Mouse (Mus musculus) thymus, postnatal 10 days (tissue): ENCODE data around the gene Tnfaip8l3.
"Not testable (repeated sequence)": the region's sequence is repeated elsewhere in the genome, so short reads cannot be mapped to it uniquely, and the experiment has no call there.

Source experiments
- DNase-seq, 2 experiments: peaks; one replicate each; pipeline ENCODE4 v3.0.0; 2021; ENCODE audit warnings: low spot score in 2 of 2

Gene Tnfaip8l3

GRCm38 (mm10) chr9:54068032-54068649 lies at the start of gene Tnfaip8l3:
Gene Tnfaip8l3, minus strand, starts transcription at chr9:54068388.
- DNase-seq: no peak

- no peak for DNase-seq
Measured at GRCm38 (mm10) chr9:54112726-54113125, 44.5 kb upstream of the Tnfaip8l3 start.

DNA sequence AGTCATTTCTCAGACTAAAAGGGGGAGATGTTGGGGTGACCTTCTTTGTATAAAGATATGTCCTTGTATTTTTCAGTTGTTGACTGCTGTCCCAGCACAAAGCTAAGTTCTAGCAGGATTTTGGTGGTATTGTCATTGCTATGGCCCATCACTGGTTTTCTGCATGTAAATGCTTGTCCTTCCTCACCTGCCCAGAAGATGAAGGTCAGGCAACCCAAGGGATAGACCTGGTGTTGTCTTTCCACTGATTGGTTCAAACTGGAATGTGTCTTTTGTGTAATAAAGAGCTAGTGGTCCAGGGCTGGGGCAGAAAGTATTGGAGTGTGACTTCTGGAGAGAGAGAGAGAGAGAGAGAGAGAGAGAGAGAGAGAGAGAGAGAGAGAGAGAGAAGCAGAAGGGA lies 30.4 kb upstream of the Tnfaip8l3 start:
- DNase-seq: no peak

GRCm38 (mm10) chr9:54097091-54097490 lies 28.9 kb upstream of the Tnfaip8l3 start:
- DNase-seq: no peak

GRCm38 (mm10) chr9:54084245-54084644 lies 16.1 kb upstream of the Tnfaip8l3 start:
- DNase-seq: no peak

GRCm38 (mm10) chr9:54077740-54078139 lies 9.6 kb upstream of the Tnfaip8l3 start:
- no peak for DNase-seq

DNA sequence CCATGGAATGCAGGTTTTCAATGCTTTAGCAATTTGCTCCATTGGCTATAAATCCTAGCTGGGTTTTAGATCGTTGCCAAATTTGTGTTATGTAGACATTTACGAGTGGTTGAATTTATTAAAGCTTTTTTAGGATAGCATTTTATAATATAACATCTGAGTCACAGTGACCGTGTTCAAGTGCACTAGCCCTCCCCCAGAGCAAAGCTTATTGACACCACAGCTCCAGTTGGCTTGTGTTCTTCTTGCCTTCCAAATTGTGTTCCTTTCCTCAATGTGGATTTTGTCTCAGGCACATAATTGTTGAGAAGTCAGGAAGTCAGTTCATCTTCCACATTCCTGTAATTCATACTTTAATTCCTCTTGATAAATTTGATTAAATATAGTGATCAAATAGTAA lies 6.7 kb upstream of the Tnfaip8l3 start:
- DNase-seq: no peak

DNA sequence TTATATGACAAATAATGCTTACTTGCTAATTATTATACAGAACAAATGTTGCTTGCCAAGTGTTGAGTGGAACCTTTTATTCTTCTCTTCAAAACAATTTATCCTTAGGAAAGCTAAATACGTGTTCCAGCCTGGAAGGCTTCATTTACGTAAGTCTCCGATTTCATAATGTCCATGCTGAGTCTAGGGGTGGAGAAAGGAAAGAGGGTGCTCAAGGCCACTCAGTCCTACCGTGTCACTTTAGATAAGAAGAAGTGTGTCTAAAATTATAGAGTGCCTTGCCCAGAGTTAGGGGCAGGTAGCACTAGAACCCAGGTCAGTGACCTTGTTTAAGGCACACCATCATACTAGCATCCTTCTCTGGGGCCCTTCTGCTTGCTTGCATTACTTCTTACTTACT lies 5.5 kb upstream of the Tnfaip8l3 start:
- DNase-seq: no peak

DNA sequence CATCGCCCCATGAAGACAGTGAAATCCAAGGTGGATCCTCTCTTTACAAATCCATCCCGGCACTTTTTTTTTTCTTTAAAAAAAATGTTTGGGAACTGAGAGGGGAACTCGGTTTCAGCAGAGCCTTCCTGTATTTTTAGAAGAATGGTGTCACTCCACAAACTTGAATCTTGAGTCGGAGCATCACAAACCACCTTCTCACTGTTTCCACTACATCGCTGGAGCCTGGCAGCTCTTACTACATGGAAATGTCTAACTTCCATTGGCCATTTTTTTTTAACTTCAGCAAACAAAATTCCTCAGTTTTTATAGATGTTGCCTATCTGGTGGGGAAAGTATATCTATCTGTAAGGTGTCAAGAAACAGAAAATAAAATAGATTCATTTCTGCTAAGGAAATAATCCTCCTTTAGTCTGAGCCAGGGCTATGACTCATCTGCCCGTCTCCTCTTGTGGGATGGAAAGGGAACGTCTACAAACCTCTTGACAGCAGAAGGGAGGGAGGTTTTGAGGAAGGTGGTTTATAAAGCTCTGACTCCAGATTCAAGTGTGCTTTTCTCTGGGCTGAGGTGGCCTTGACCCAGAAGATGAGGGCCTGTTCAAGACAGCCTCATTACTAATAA lies 3.4 kb upstream of the Tnfaip8l3 start:
- DNase-seq: no peak

DNA sequence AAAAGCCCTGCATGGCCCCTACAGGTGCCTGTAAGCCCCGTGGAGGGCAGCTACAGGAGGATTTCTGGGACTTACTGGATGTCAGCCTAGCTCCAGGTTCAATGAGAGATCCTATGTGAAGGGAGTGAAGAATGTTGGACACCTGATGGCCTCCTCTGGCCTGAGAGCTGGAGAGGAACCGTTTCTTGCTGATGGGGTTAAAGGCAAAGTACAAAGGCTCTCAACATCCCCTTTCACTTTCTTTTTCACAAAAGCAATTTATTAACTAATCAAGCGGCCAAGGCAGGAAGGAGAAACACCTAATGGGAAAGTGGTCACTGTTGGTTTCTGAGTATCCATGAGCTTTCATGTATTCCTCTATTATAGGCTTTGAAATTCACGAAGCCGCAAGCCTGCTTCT lies 1.0 kb upstream of the Tnfaip8l3 start:
- DNase-seq: no peak

DNA sequence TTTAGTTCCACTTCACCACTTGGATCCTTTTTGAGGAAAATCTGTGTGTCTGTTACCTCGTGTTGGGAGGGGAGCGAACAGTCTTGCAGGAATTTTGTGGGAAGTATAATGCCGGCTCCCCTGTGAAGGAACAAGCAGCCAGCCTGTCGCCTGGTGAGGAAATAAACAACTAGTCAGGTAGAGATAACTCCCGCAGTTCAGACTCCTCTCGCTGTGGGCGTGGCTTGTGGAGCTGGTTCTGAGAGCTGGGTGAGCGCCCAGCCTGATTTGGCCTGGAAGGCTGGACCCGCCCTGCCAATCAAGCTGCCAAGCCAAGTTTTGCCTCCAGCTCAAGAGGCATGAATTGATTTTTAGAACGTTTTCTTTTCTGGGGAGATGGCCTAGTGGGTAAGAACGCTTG lies 589 bp upstream of the Tnfaip8l3 start:
- DNase-seq: no peak

DNA sequence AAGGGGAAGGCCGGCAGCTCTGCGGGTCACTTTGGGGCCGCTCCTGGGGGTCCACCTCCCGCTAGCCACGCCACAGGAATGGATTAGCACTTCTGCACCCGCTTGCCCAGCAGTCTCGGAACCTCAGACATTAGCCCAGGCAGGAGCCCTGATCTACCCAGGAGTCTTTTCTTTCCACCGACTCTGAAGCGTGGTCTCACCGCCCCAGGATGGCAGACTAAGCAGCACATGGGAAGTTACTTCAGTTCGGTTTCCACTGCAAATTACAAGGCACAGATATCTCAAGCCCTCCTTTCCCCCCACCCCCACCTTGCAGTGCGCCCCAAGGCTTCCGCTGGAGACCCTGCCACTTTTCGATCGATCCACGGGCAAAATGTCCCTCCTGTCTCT lies 551 bp downstream of the Tnfaip8l3 start:
- no peak for DNase-seq

DNA sequence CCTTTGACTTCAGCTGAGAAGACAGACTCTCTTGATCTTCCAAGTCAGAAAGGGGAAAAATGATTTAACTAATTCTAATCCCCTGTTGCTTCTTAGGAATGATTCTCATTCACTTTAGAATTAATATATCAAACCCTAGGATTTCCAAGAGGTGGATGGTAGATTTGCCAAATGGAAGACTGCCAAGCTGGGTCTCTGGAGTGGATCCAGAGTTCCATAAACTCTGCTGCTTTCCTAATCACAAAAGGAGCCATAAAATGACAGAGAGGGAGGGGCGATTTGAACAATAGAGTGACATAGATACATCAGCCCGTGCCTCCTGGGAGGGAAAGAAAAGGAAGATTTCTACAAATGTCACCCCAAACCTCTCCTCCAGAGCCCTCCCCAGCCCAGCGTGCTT lies 3.4 kb downstream of the Tnfaip8l3 start:
- no peak for DNase-seq

GRCm38 (mm10) chr9:54063655-54064054 lies 4.5 kb downstream of the Tnfaip8l3 start:
- DNase-seq: no peak

DNA sequence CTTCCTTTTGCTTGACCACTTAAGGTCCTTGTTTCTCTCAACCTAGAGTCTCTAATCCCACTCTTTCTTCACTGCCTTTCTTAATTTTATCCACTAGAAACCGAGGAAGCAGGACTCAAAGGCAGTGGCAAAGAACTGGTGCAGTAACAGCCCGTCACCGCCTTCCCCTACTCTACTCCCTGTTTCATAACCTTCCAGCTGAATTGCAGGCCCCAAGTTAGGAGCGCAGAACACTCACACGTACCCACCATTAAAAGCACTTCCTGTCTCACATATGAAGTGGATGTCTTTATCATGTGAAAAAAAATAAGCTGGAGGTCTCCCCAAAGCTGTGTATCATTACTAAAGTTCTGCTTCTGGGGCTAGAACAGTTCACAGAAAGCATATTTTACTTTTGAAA lies 6.5 kb downstream of the Tnfaip8l3 start:
- DNase-seq: no peak

DNA sequence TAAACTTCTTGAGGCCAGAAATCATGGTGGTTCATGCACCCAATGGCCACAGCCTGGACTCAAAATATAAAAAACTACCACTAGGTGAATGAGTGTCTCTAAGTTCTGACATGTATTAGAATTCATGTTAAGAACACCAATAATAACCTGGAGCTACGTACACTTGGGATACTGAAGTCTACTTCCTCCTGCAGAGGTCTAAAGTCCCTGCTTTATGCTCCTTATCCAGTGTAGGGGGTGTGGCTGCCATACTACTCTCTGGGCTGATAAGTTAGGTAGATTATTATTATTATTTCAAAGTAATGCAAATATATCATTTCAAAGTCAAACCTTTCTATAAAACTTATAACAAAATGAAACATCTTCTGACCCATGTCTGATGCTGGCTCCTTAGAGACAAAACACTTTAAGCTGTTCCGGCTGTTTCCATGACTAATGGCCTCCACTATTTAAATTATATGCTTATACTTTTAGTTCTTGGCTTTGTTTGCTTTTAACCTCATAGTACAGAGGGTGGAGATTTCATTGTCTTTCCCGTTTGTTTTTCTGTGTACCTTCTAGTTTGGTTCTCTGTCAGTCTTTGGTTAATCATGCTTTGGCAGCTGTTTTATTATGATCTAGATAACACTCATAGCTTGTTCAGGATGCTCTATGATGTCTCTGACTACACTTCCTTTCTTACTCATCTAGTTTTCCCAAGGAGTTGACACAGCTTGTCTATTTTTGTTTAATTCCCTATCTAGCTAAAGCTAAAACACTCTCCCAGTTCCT lies 16.7 kb downstream of the Tnfaip8l3 start:
- no peak for DNase-seq

GRCm38 (mm10) chr9:54048978-54049377 lies 19.2 kb downstream of the Tnfaip8l3 start:
- no peak for DNase-seq

GRCm38 (mm10) chr9:54043067-54043466 lies 25.1 kb downstream of the Tnfaip8l3 start:
- no peak for DNase-seq

GRCm38 (mm10) chr9:54037717-54038116 lies 30.5 kb downstream of the Tnfaip8l3 start:
- no peak for DNase-seq

DNA sequence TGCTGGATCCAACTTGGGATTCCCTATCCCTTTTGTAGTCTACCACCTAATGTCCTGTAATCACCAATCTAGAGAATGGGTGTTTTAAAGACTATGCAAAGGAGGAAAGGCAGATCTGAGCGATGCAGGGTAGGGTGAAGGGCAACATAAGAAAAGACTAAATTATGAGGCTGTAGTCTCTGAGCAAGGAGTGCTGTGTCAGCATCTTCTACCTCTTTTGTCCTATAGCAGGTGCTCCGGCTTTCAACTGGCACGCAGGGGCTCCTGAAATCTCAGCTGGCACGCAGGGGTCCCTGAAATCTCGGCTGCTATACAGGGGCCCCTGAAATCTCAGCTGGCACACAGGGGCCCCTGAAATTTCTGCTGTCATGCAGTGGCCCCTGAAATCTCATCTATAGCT lies 33.5 kb downstream of the Tnfaip8l3 start:
- DNase-seq: no peak

DNA sequence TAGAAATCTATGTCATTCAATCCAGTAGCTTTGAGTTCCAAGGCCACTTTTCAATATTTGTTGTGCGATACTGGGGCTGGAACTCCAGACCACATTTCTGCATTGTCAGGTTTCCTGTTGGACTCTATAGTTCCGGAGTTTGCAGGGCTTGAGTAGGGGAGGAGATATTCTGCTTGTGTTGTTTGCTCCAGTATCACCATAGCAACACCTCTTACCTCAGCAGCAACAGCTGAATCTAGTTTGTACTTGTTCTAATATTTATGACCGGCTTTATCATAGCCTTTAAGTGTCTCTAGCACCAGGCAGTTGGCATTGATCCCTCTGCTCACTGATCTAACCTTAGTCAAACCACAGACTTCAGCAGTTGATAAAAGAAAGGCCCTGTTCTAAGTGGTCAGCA lies 45.4 kb downstream of the Tnfaip8l3 start:
- no peak for DNase-seq

- no peak for DNase-seq
Measured at GRCm38 (mm10) chr9:53994528-53994927, 73.7 kb downstream of the Tnfaip8l3 start.

- DNase-seq: not testable (repeated sequence)
Measured at GRCm38 (mm10) chr9:53992567-53992966, 75.6 kb downstream of the Tnfaip8l3 start.
